Mouse (Mus musculus) ZHBTc4 (cell line): ENCODE measurements around the gene Grhpr.
"Not testable (repeated sequence)": the region's sequence is repeated elsewhere in the genome, so short reads cannot be mapped to it uniquely, and the experiment has no call there.

Experiments used
- DNase-seq: peaks from one replicate; pipeline ENCODE4 v3.0.0-alpha.2; 2011; ENCODE audit warnings: low read depth, low spot score

The Grhpr gene

DNA sequence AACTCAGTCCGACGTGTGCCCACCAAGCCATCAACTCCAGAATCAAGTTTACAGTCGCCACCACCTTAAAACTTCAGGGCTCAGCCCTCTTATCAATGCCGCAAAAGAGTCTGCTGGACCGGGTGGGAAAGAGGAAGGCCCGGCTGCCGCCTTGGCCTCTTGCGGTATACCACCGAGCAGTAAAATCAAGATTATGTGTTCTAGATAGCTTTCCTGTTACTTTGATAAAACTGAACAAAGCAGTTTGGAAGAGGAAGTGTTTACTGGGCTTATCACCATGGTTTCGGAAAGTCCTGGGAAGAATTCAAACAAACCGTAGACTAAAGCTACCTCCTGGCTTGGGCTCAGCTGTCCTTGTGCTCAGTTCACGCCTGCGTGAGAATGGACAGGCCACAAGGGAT lies 31.8 kb downstream of the Grhpr start:
- no peak for DNase-seq

DNA sequence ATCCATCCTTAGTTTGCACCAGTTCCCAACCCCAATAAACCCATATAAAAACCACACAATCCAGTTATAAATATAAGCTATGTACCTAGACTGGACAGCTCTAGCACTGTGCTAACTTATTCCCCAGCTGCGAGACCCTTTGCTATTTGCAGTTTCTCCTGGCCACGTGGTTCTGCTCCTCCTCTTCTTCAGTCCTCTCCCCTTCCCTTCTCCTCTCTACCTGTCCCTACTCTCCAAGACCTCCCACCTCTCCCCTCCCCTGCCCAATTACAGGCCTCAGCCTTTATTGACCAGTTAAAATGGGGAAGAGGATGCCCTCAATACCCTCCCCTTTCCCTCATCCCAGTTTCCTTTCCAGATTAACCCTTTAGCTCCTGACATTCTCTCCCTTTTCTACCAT lies 32.3 kb downstream of the Grhpr start:
- DNase-seq: peak; percentile 54

- peak; percentile 66 for DNase-seq
Observed at GRCm38 (mm10) chr4:45015615-45016014, 34.4 kb downstream of the Grhpr start.

- peak; percentile 99 for DNase-seq
Observed at GRCm38 (mm10) chr4:45018452-45018980, 37.3 kb downstream of the Grhpr start, which contains the start of gene Polr1e. Polr1e (plus strand) TSS chr4:45018583.

DNA sequence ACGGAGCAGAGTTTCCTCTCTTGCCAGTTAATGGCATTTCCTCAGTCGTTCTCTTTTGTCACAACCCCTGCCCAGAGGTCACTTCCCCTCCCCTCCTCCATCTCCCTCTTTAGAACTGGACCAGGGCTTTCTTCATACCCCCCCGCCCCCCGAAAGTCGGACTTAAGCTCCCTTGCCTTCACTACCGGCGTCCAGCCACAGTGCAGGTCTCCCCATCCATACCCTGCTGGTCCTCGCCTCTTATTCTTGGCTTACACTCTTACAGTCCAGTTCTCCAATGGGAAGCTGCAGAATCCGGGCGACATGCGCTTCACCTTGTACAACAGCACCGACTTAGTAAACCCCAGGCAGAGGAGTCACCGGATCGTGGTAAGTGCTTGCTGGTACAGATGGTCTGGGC lies 37.8 kb downstream of the Grhpr start:
- no peak for DNase-seq

DNA sequence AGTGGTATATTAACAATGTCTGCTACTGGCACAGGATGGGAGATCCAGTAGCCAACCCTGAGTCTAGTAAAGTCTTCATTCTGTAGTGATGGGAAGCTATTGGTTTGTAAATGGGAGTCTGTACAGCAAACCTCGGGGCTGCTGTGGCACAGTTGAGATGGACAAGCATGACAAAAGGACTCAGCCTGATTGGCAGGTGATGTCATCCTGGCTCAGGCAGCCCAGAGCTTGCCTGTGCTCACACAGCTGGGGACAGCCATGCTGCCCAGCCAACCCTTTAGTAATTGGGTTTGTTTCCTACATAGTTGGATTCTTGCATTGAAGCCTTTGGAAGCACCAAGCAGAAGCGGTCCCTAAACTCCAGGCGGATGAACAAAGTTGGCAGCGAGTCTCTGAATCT lies 45.3 kb downstream of the Grhpr start:
- DNase-seq: peak; percentile 62

DNA sequence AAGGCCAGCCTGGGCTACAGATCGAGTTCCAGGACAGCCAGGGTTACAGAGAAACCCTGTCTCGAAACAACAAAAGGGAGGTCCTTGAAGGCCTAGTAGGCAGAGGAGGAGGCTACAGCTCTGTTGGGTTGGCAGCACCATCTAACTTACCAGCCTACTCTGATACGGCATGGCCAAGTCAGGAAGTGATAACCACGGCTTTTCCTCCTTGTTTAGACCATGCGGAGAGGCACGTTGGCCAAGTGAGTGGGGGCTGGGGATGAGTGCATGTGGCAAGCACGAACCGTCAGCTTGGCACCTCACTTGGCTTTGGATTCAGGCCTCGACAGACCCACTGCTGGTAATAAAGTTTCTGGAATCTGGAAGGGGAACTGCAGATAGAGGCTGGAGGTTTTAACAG lies 51.4 kb downstream of the Grhpr start:
- DNase-seq: no peak

GRCm38 (mm10) chr4:45034693-45035628 lies 53.8 kb downstream of the Grhpr start:
- DNase-seq: no peak

DNA sequence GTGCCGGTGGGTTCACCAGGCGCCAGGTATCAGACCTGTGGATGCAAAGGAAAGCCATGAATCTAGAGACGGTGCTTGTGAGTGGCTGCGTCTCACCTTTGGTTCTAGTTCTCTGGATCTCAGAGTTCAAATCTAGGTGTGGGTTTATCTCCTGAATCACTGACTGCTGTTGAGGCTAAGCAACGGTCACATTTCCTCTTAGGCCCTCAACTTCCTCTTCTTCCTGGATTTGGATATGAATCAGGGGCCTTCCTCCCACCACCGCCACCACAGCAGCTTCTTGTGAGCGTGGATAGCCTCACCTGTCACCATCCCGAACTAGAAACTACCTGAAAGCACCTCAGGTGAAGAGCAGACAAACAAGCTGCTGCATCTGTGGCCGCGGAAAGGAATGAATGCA lies 54.9 kb downstream of the Grhpr start:
- DNase-seq: no peak

- DNase-seq: no peak
Observed at GRCm38 (mm10) chr4:45036571-45036970, 55.4 kb downstream of the Grhpr start.

DNA sequence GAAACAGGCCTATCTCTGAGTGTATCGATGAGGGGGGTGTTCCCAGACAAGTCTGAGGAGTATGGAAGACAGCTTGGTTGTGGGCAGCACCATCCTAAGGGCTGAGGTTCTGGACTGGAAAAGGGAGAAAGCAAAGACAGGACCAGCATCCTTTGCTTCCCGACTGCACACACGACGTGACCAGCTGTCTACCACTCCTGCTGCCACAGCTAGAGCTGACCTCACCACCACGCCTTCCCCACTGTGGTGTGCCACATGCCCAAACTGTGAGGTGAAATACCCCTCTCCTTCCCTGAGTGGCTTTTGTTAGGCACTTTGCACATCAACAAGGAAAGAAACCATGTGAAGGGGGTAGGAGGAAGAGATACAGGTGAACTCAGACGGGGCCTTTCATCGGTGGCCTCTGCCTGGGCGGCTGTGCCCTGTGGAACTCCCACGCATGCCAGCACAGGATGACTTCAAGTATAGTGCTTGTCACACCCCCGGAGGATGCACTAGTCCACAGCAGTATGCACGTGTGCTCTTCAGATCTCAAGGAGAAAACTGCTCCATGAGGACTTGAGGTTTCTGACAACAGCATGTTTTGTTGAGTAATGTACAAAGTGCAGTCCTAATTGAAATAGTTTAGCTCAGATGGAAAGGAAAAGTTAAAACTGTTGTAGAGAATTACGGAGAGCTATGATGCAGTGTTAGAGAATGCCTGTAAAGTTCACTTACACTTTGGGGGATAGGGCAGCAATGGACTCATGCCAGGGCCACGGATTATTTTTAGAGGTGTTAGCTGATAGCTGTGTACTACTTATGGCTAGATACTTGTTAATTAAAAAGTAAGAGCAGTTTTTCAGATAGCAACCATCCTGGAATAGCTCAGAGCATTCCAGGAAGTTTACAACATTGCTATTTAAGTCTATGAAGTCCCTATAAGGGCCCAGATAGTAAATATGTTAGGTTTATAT lies 56.5 kb downstream of the Grhpr start:
- no peak for DNase-seq

- peak; percentile 60 for DNase-seq
Observed at GRCm38 (mm10) chr4:45038879-45039278, 57.7 kb downstream of the Grhpr start.

DNA sequence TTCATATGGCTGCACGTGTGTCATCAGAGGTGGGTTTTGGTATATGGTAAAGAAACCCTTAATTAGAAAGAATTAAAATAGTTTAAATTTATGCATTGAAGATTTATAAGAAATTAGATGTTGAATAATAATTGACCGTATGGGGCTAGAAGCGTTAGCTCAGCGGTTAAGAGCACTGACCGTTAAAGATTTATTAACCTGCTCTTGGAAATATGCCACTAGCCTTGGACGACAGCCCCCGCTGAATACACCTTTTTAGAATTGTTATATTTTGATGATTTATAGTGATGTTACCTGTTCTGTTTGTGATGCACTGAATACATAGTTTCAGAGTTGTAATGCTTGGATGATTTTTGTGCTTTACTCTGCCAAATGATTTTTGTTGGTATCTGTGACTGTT lies 58.4 kb downstream of the Grhpr start:
- DNase-seq: not testable (repeated sequence)
